Mouse (Mus musculus): Measurements from ENCODE around the gene 1700037C18Rik. TPM values are rescaled to one million over a fixed set of nuclear protein-coding genes. Genes with fewer than 3 reads are reported as not detected.

The 1700037C18Rik gene
- total and polyA plus RNA-seq, 3 experiments: 3.5 to 7.2 TPM; not detected in 1

DNA sequence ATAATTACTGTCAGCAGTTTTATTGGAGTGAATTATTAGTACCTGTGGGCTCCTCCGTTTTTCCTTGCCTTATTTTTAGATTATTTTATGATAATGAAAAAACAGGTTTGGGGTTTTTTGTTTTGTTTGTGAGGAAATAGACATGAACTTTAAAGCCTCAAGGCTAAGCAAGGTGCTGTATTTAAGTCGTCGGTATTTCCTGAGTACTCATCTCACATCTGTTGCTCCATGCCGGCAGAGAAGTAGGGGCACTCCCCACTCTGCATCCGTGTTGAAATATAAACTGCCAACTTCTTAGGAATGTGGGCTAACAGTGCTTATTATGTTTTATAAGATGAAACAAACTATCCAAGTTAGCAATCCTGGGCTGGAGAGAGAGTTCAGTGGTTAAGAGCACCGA, 12.4 kb downstream of the 1700037C18Rik start:
- Histone ChIP-seq H3K27ac (ENCODE audit: control insufficient read depth, low read depth, low read length) (no peak overlapping the region; the same call in 1 of the 2 replicates), H3K27me3 (ENCODE audit: control insufficient read depth in 1 of 2, insufficient read depth in 2 of 2, low read length in 2 of 2) (no peaks in the 10 kb centered on the region), H3K79me2 (ENCODE audit: control insufficient read depth, insufficient read depth, low read length, poor library complexity) (0 out of 2 replicates have a peak, but pooled peaks cover 2% of the 10 kb centered on the region), H3K9me3 (replicated peaks; ENCODE audit: insufficient read depth, low read length) (no peaks in the 10 kb centered on the region), H3K36me3 (ENCODE audit: control insufficient read depth in 1 of 2, insufficient read depth in 2 of 2, low read length in 2 of 2) (peaks cover 7 to 13% of the 10 kb centered on the region in 2 experiments), H3K4me3 (ENCODE audit: control insufficient read depth in 1 of 2, insufficient read depth in 1 of 2, low read depth in 2 of 2, low read length in 2 of 2) (no peak overlapping the region), H3K4me1 (ENCODE audit: control insufficient read depth in 1 of 2, insufficient read depth in 2 of 2, low read length in 2 of 2) (peaks cover 0 to 14% of the 10 kb centered on the region in 2 experiments; a peak in 3 of 4 replicates), H3K9ac (ENCODE audit: control insufficient read depth, low read depth, low read length, poor library complexity, severe bottlenecking) (no peak overlapping the region)
- TF ChIP-seq POLR2AphosphoS5 (IDR thresholded peaks at IDR 0.05; ENCODE audit: borderline replicate concordance, low read depth, low read length) (no peak), MXI1 (IDR thresholded peaks at IDR 0.05; ENCODE audit: low read depth, low read length) (no peak), RCOR1 (IDR thresholded peaks at IDR 0.05; ENCODE audit: low read depth, low read length) (no peak), MAZ (IDR thresholded peaks at IDR 0.05; ENCODE audit: low read depth, low read length) (no peak)
- DNase-seq (ENCODE audit: low read depth, low spot score): no peak

DNA sequence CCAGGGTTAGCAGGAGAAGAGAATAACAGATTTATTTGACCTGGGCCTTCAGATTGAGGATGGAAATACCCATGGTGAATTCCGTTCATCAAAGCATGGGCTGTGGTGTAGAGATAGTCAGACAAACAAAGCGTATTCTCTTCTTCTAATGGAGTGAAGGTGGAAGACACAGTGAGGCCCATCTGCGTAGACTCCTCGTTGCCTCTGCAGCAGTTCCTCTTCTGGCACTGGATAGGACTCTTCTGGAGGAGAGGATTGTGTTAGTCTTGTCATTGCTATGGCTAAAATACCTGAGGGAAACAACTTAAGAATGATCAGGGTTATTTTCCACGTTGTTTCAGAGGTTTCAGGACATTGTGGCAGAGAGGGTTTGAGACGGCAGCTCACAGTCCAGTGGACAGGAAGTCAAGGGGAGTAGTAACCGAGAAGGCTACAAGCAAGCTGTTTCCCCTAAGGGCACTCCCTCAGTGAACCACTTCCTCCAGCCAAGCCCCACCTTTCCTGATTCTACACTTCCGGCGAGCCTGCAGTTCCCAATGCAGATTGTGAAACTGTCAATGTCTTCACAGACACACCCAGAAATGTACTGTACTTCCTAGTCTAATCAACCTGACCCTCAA, 13.2 kb downstream of the 1700037C18Rik start:
- TF ChIP-seq SIN3A (IDR thresholded peaks at IDR 0.05; ENCODE audit: low read length): peak; percentile 51
- peak in 1 of 2 experiments; percentile 66; a peak in 2 of 4 replicates for TF ChIP-seq POLR2A (IDR thresholded peaks at IDR 0.05; ENCODE audit: control insufficient read depth in 1 of 2, insufficient read depth in 1 of 2, low read depth in 1 of 2, low read length in 2 of 2, poor library complexity in 1 of 2)
- TF ChIP-seq HCFC1 (IDR thresholded peaks at IDR 0.05; ENCODE audit: low read depth, low read length): peak; percentile 66
- peak; percentile 71 for TF ChIP-seq TBP (IDR thresholded peaks at IDR 0.05; ENCODE audit: low read depth, low read length)
- no peak for TF ChIP-seq GATA1 (IDR thresholded peaks at IDR 0.05; ENCODE audit: low read depth, low read length)
- TF ChIP-seq USF1 (IDR thresholded peaks at IDR 0.05; ENCODE audit: low read depth, low read length): no peak
- no peak for TF ChIP-seq POLR2AphosphoS2 (IDR thresholded peaks at IDR 0.05; ENCODE audit: low read length)
- no peak for TF ChIP-seq BHLHE40 (IDR thresholded peaks at IDR 0.05; ENCODE audit: borderline replicate concordance, low read depth, low read length)
- TF ChIP-seq KAT2A (conservative IDR thresholded peaks at IDR 0.05; ENCODE audit: low read depth, low read length): no peak
- peak; percentile 54 for TF ChIP-seq ELF1 (IDR thresholded peaks at IDR 0.05; ENCODE audit: low read depth, low read length)
- TF ChIP-seq MYC (IDR thresholded peaks at IDR 0.05; ENCODE audit: low read depth, low read length): no peak
- Histone ChIP-seq H3K27ac (ENCODE audit: control insufficient read depth, low read depth, low read length) (peak overlapping the region; percentile 72), H3K9me3 (replicated peaks; ENCODE audit: insufficient read depth, low read length) (no peaks in the 10 kb centered on the region), H3K27me3 (ENCODE audit: control insufficient read depth in 1 of 2, insufficient read depth in 2 of 2, low read length in 2 of 2) (no peaks in the 10 kb centered on the region), H3K4me1 (ENCODE audit: control insufficient read depth in 1 of 2, insufficient read depth in 2 of 2, low read length in 2 of 2) (peaks cover 0 to 14% of the 10 kb centered on the region in 2 experiments; a peak in 3 of 4 replicates), H3K36me3 (ENCODE audit: control insufficient read depth in 1 of 2, insufficient read depth in 2 of 2, low read length in 2 of 2) (peaks cover 7 to 13% of the 10 kb centered on the region in 2 experiments), H3K9ac (ENCODE audit: control insufficient read depth, low read depth, low read length, poor library complexity, severe bottlenecking) (peak overlapping the region; percentile 13), H3K79me2 (ENCODE audit: control insufficient read depth, insufficient read depth, low read length, poor library complexity) (0 out of 2 replicates have a peak, but pooled peaks cover 4% of the 10 kb centered on the region), H3K4me3 (ENCODE audit: control insufficient read depth in 1 of 2, insufficient read depth in 1 of 2, low read depth in 2 of 2, low read length in 2 of 2) (peak overlapping the region in 1 of 2 experiments; percentile 8; a peak in 1 of 4 replicates)
- DNase-seq (ENCODE audit: low read depth, low spot score): peak; percentile 77

Measured in MEL (cell line).